Mouse (Mus musculus) midbrain, embryonic 14.5 days (tissue): ENCODE measurements around the gene Fkbpl. TPM values are rescaled to one million over a fixed set of nuclear protein-coding genes. Genes with fewer than 3 reads are reported as not detected.

Experiments used
- ATAC-seq: fragments of 200-750 bp; cut with Nextera tagmentation; 2 replicates; pipeline ENCODE4 v1.8.0; 2017; ENCODE audit warnings: moderate number of reproducible peaks, moderate library complexity; ENCODE audit not compliant: low FRiP score, low TSS enrichment
- DNase-seq: peaks from one replicate; pipeline ENCODE4 v3.0.0-alpha.2; 2015
- H3K27ac ChIP-seq: fragments of 300-500 bp; sonication (generic); replicated peaks from 2 replicates; pipeline ENCODE4 v1.5.1; 2014; ENCODE audit warnings: mild to moderate bottlenecking, low read depth, low read length, moderate library complexity
- H3K27me3 ChIP-seq: fragments of 300-500 bp; sonication (generic); 2 replicates; pipeline ENCODE4 v1.6.1; 2014; ENCODE audit warnings: low read length, control low read depth, mixed read lengths; ENCODE audit not compliant: control insufficient read depth, insufficient read depth
- H3K36me3 ChIP-seq: fragments of 300-500 bp; sonication (generic); 2 replicates; pipeline ENCODE4 v1.6.1; 2014; ENCODE audit warnings: low read length, control low read depth; ENCODE audit not compliant: control insufficient read depth, insufficient read depth
- H3K4me1 ChIP-seq: fragments of 300-500 bp; sonication (generic); 2 replicates; pipeline ENCODE4 v1.6.1; 2014; ENCODE audit warnings: mild to moderate bottlenecking, antibody characterized with exemption, low read length, control low read depth; ENCODE audit not compliant: control insufficient read depth, insufficient read depth
- H3K4me2 ChIP-seq: fragments of 300-500 bp; sonication (generic); 2 replicates; pipeline ENCODE4 v1.6.1; 2014; ENCODE audit warnings: mild to moderate bottlenecking, low read length, moderate library complexity
- H3K4me3 ChIP-seq: fragments of 300-500 bp; sonication (generic); replicated peaks from 2 replicates; pipeline ENCODE4 v1.5.1; 2014; ENCODE audit warnings: low read depth, low read length
- H3K9ac ChIP-seq: fragments of 300-500 bp; sonication (generic); replicated peaks from 2 replicates; pipeline ENCODE4 v1.6.1; 2014; ENCODE audit warnings: mild to moderate bottlenecking, low read length, moderate library complexity
- H3K9me3 ChIP-seq: fragments of 300-500 bp; sonication (generic); 2 replicates; pipeline ENCODE4 v1.6.1; 2016; ENCODE audit warnings: low read length, control low read depth, mixed read lengths; ENCODE audit not compliant: control insufficient read depth
- WGBS: fragments of 180-500 bp; shearing (Covaris S2); extraction: QIAGEN DNeasy Blood & Tissue Kit; methylation state at CpG from one replicate; pipeline ENCODE4 v1.1.7; 2014; 5-methylcytosine and 5-hydroxymethylcytosine counted together
- polyA plus RNA-seq: library from polyadenylated mRNA; unstranded; fragments of >200 nt; fragmentation: Nextera tagmentation; extraction: Ambion mirVana; gene quantifications from 2 replicates; pipeline ENCODE4 v1.2.1, GENCODE M21; 2014

The Fkbpl gene
- polyA plus RNA-seq, 1 experiment from 2014 or later = 11.2 TPM

GRCm38 (mm10) chr17:34681881-34682536 is 37.4 kb downstream of the Fkbpl start:
- ATAC-seq (no peak), DNase-seq (no peak)
- Histone ChIP-seq H3K4me2 (no peak overlapping the region), H3K27ac (no peak overlapping the region), H3K27me3 (no peaks in the 10 kb centered on the region), H3K9ac (no peak overlapping the region), H3K36me3 (no peaks in the 10 kb centered on the region), H3K4me1 (no peaks in the 10 kb centered on the region), H3K4me3 (no peak overlapping the region), H3K9me3 (no peaks in the 10 kb centered on the region)
- 68% methylated on average over 11 of the region's 11 CpGs for WGBS

- H3K36me3 ChIP-seq = no peaks in the 10 kb centered on the region
- DNase-seq = no peak
- 73% methylated on average over 8 of the region's 8 CpGs for WGBS
- H3K9me3 ChIP-seq = no peaks in the 10 kb centered on the region
- no peaks in the 10 kb centered on the region for H3K4me1 ChIP-seq
- ATAC-seq = no peak
- no peak overlapping the region for H3K4me2 ChIP-seq
- H3K4me3 ChIP-seq = no peak overlapping the region
- no peaks in the 10 kb centered on the region for H3K27me3 ChIP-seq
- no peak overlapping the region for H3K27ac ChIP-seq
- H3K9ac ChIP-seq = no peak overlapping the region
Observed at GRCm38 (mm10) chr17:34683179-34683578, 38.6 kb downstream of the Fkbpl start.

GRCm38 (mm10) chr17:34683686-34684220 is 39.2 kb downstream of the Fkbpl start:
- Histone ChIP-seq H3K9ac (no peak overlapping the region), H3K4me1 (no peaks in the 10 kb centered on the region), H3K27ac (no peak overlapping the region), H3K36me3 (no peaks in the 10 kb centered on the region), H3K4me3 (no peak overlapping the region), H3K27me3 (no peaks in the 10 kb centered on the region), H3K9me3 (no peaks in the 10 kb centered on the region), H3K4me2 (no peak overlapping the region)
- WGBS = 70% methylated on average over 10 of the region's 10 CpGs
- DNase-seq (no peak), ATAC-seq (no peak)

GRCm38 (mm10) chr17:34684253-34684893 is 39.8 kb downstream of the Fkbpl start:
- Histone ChIP-seq H3K4me2 (no peak overlapping the region), H3K9me3 (no peaks in the 10 kb centered on the region), H3K9ac (no peak overlapping the region), H3K27ac (no peak overlapping the region), H3K27me3 (no peaks in the 10 kb centered on the region), H3K36me3 (no peaks in the 10 kb centered on the region), H3K4me1 (no peaks in the 10 kb centered on the region), H3K4me3 (no peak overlapping the region)
- no peak for ATAC-seq
- no peak for DNase-seq
- 71% methylated on average over 9 of the region's 9 CpGs for WGBS

GRCm38 (mm10) chr17:34685120-34686110 is 40.9 kb downstream of the Fkbpl start:
- Histone ChIP-seq H3K27ac (no peak overlapping the region), H3K9me3 (no peaks in the 10 kb centered on the region), H3K9ac (no peak overlapping the region), H3K4me2 (no peak overlapping the region), H3K27me3 (no peaks in the 10 kb centered on the region), H3K4me3 (no peak overlapping the region), H3K4me1 (no peaks in the 10 kb centered on the region), H3K36me3 (no peaks in the 10 kb centered on the region)
- no peak for ATAC-seq
- WGBS = 85% methylated on average over 28 of the region's 28 CpGs
- peak; percentile 70 for DNase-seq

- Histone ChIP-seq H3K4me3 (no peak overlapping the region), H3K9ac (no peak overlapping the region), H3K4me1 (no peaks in the 10 kb centered on the region), H3K9me3 (no peaks in the 10 kb centered on the region), H3K4me2 (no peak overlapping the region), H3K27me3 (no peaks in the 10 kb centered on the region), H3K36me3 (no peaks in the 10 kb centered on the region), H3K27ac (no peak overlapping the region)
- ATAC-seq (no peak), DNase-seq (no peak)
- 89% methylated on average over 7 of the region's 7 CpGs for WGBS
Observed at GRCm38 (mm10) chr17:34688889-34689288, 44.3 kb downstream of the Fkbpl start.

GRCm38 (mm10) chr17:34690458-34690857 is 45.9 kb downstream of the Fkbpl start:
- Histone ChIP-seq H3K27ac (no peak overlapping the region), H3K4me3 (no peak overlapping the region), H3K4me2 (no peak overlapping the region), H3K9me3 (no peaks in the 10 kb centered on the region), H3K9ac (no peak overlapping the region), H3K36me3 (no peaks in the 10 kb centered on the region), H3K4me1 (no peaks in the 10 kb centered on the region), H3K27me3 (no peaks in the 10 kb centered on the region)
- no peak for ATAC-seq
- DNase-seq = no peak
- 81% methylated on average over 4 of the region's 4 CpGs for WGBS

- Histone ChIP-seq H3K36me3 (no peaks in the 10 kb centered on the region), H3K27me3 (no peaks in the 10 kb centered on the region), H3K27ac (no peak overlapping the region), H3K4me2 (no peak overlapping the region), H3K4me1 (no peaks in the 10 kb centered on the region), H3K9me3 (no peaks in the 10 kb centered on the region), H3K4me3 (no peak overlapping the region), H3K9ac (no peak overlapping the region)
- 76% methylated on average over 7 of the region's 7 CpGs for WGBS
- DNase-seq = no peak
- no peak for ATAC-seq
Observed at GRCm38 (mm10) chr17:34692906-34693305, 48.3 kb downstream of the Fkbpl start.
